Mouse (Mus musculus) ES-E14 (cell line): ENCODE measurements around the gene Gm10644.

Experiments used
- CHD2 ChIP-seq: IDR thresholded peaks from 2 replicates; pipeline ENCODE4 v1.6.1; 2014; ENCODE audit warnings: mild to moderate bottlenecking, low read depth, low read length, inconsistent platforms
- HCFC1 ChIP-seq: IDR thresholded peaks from 2 replicates; pipeline ENCODE4 v1.6.1; 2012; ENCODE audit warnings: low read length, inconsistent platforms, borderline replicate concordance; ENCODE audit not compliant: insufficient read depth
- MAFK ChIP-seq: IDR thresholded peaks from 2 replicates; pipeline ENCODE4 v1.6.1; 2014; ENCODE audit warnings: mild to moderate bottlenecking, low read depth, low read length, inconsistent platforms; ENCODE audit not compliant: insufficient read depth
- ZC3H11A ChIP-seq: IDR thresholded peaks from 2 replicates; pipeline ENCODE4 v1.6.1; 2012; ENCODE audit warnings: low read depth, mild to moderate bottlenecking, inconsistent platforms, low read length, borderline replicate concordance
- ZNF384 ChIP-seq: IDR thresholded peaks from 2 replicates; pipeline ENCODE4 v1.6.1; 2012; ENCODE audit warnings: low read depth, low read length, inconsistent platforms

GRCm38 (mm10) chr8:83976101-83976630 lies 21.2 kb upstream of the Gm10644 start:
- no peak for TF ChIP-seq MAFK
- TF ChIP-seq HCFC1: no peak
- TF ChIP-seq CHD2: no peak
- no peak for TF ChIP-seq ZNF384
- no peak for TF ChIP-seq ZC3H11A
